11 mouse cellular contexts compared by ENCODE assay signal in the genomic region with DNA sequence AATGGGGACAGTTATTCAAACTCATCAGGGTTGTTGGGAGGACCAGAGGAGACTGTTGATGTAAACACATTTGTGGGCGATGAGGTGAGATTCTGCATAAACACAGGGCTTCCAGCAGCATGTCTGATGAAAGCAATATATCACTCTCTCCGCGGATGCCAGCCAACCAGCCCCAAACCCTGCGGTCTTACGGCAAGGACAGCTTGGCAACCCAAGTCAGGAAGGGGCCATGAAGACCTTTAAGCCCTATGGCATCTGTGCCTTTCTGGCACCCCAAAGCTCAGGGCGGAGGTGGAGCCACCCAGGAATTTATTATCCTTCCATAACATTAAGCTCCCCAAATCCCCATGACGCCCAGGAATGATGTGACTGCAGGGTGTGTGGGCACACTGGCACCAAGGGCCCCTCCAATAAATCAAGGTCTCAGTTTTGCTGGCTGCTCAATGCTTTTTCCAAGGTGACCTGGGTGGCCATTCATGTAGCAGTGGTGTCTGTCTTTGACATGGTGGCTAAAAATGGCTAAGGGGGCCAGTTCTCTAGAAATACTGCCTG. TPM values are rescaled to one million over a fixed set of nuclear protein-coding genes. Genes with fewer than 3 reads are reported as not detected.
"Had no signal": no experiment of that assay in that cellular context is flagged by ENCODE, and none has a peak within 500 bp of the region (broad histone marks: within the 10 kb centered on the region; RNA-seq: fewer than 3 reads in every experiment).

No protein-coding gene starts in this region.

- H3K36me3 ChIP-seq: limb, embryonic 15.5 days; midbrain, embryonic 12.5 days had no signal

- H3K27ac ChIP-seq: kidney, postnatal 0 days; liver, embryonic 12.5 days; midbrain, embryonic 12.5 days had no signal

- DNase-seq: kidney, postnatal 36 days; layer of hippocampus, adult 9-11 months; layer of hippocampus, postnatal 36 days; right cerebral cortex, adult 18-20 months; right cerebral cortex, postnatal 25 days; thymus, postnatal 36 days had no signal

- H3K27me3 ChIP-seq: midbrain, embryonic 12.5 days had no signal

- H3K4me3 ChIP-seq: limb, embryonic 15.5 days; liver, embryonic 12.5 days; midbrain, embryonic 12.5 days had no signal

- H3K9me3 ChIP-seq: limb, embryonic 15.5 days; liver, embryonic 12.5 days; midbrain, embryonic 12.5 days had no signal

RNA-seq across cellular contexts. Expression of a gene that starts 51.0 kb away (rescaled TPM):
- total RNA-seq: megakaryocyte-erythroid progenitor cell, adult 5-6 weeks had no signal
